Mouse (Mus musculus): Measurements from ENCODE around the gene Rhou.

- TF ChIP-seq EP300 (IDR thresholded peaks at IDR 0.05) (no peak), CTCF (IDR thresholded peaks at IDR 0.05) (no peak)
These were observed 15.0 kb downstream of the Rhou start for GRCm38 (mm10) chr8:123668681-123669080.

Measured in lung, postnatal 0 days (tissue).